Mouse (Mus musculus) lung, adult 2 months (tissue): Measurements from ENCODE around the gene Uvrag.

Experiments used
- CTCF ChIP-seq: fragments of 200-500 bp; IDR thresholded peaks from 2 replicates; pipeline ENCODE4 v1.5.1; 2011; ENCODE audit warnings: mild to moderate bottlenecking, low read length, control low read depth; ENCODE audit not compliant: insufficient read depth
- POLR2A ChIP-seq: fragments of 200-500 bp; IDR thresholded peaks from 2 replicates; pipeline ENCODE4 v1.6.1; 2011; ENCODE audit warnings: low read depth, mild to moderate bottlenecking, control low read depth, low read length, borderline replicate concordance; ENCODE audit errors: extremely low read depth

GRCm38 (mm10) chr7:99034909-99035308, 106.0 kb downstream of the Uvrag start:
- no peak for TF ChIP-seq CTCF
- TF ChIP-seq POLR2A, result no peak
